Mouse (Mus musculus) megakaryocyte, adult 5-6 weeks (primary cell): ENCODE results near the gene AI413582. TPM values are rescaled to one million over a fixed set of nuclear protein-coding genes. Genes with fewer than 3 reads are reported as not detected.

Experiments
- ATAC-seq: 2 replicates; pipeline ENCODE4 v1.8.0; 2016; ENCODE audit warnings: mild to moderate bottlenecking, inconsistent platforms; ENCODE audit not compliant: poor library complexity, severe bottlenecking
- total RNA-seq, 2 experiments: library from RNA; stranded (forward) in 1 of 2; stranded (reverse) in 1 of 2; fragments of 153-499, 151-499 nt in 1 of 2; fragments of 221-1000, 200-1000 nt in 1 of 2; gene quantifications; 2 replicates each; pipeline versions ENCODE4 v1.2.3 to v1.2.4; 2015 to 2017

AI413582 gene
- total RNA-seq, 2 experiments from 2014 or later: 55.4 to 63.8 TPM

DNA sequence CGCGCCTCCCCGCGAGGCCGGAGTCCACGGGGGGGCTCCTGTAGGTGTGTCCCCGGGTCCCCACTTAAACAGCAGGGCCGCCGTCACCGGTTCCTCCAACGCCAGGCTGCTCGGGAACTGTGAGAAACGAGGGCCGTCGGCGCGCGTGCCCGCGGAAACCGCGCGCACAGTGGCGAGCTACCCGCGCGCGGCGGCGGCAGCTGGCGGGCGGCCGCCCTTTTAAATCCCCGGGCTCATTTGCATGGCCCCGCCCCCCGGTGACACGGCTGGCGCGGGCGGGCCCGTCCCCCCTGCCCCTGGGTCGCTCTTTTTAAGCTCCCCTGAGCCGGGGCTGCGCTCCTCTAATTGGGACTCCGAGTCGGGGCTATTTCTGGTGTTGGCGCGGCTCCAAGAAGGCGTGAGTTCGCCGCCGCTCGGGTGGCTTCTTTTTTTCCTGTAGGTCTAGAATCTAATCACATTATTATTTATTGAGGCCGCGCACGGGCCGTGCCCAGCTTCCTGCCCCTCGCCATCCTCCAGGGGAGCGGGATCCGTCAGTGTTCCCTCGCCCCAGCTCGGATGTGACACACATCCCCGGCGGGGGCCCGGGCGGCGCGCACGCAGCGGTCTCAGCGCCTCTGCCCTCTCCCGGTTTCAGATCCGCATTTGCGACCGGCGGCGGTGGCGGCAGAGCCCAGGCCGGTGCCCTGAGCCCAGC, 9.1 kb downstream of the AI413582 start, which contains the start of gene Hmga1:
TSS of gene Hmga1 (plus strand) at position 183 of the 697 bp plus-strand sequence.
- peak; percentile 50 for ATAC-seq

DNA sequence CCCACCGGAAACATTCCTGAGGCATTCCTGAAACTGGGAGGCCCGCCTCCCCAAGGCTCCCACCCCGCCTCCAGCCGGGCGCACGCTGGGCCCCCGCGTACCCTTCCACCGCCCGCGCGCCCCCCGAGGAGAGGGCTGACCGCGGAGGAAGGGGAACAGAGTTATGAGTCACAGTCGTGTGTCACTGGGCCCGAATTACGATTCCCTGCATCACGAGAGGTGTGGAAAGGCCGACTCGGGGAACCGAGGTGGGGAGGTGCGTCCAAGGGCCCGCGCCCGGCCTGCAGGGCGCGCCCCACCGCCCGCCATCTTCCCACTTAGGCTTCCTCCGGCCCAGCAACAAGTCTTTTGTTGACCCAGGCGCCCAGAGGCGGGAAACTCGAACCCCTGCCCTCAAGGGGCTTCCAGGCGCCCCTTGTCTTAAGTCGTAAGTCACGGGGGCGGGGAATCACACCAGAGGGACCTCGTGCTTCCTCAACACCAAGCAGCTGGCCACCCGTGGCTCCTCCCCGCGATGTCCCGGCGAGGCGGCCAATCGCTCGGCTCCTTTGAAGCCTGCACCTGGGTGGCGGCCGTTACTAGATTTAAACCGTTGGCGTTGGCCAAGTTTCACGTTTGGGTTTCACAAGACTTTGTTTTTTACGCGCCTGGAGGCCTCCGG, 9.9 kb downstream of the AI413582 start:
- peak; percentile 57 for ATAC-seq

DNA sequence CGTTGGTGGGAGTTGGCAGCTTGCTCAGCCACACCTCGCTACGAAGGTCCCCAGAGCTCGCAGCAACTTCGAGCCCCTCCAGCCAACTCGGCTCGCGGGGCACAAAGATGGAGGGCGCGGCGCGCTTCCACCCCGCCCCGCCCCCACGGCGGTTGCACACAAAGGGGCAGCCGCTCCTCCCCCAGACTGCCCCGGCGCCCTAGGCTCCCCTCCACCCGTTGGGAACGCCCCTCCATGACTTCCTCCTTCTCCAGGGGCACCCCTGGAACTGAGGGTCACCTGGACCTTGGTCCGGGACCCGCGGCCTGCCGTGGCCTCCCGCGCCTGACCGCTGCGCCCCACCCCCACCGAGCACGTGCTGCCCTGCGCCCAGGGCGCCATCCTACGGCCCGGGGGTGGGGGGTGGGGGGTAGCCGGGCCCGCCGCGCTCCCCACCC, 10.5 kb downstream of the AI413582 start:
- ATAC-seq: peak; percentile 19; the same call in 1 of the 2 replicates

DNA sequence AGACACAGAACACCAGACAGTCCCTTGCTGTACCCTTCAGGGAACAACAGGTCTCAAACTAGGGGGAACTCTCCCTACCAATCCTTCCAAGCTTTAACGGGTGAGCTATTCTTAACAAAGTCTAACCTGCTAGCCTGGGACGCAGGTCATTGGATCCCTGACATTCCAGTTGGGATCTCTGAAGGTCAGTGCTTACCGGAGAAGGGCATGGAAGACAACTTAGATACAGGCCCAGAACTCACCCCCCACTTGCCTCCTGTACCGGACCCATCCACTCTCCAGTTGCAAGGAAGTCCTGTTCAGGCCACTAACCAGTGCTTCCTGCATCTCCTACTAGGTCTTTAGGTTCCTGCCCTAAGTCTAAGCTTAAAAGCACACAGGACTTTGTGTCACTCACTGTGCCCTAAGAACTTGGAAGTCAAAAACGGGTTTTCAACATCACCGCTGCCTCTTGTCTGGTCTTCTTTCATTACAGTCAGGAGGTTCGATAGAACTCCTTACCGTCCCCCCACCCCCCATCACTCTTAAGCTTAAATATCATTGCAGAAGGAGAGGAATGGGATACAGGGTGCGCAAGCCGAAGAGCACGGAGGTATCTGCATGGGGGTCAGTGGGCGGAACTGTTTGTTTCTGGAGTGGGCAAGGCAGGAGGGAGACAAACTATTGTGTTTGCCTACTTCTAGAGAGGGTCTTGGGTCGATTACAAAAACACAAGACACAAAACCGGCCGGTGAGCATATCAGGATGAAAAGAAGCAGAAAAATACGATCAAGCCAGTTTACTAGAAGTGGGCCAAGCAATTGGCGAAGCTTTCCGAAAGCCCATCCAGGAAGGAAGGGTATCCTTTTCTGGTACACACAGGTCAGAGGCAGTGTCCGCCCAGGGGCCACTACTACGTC, 11.2 kb downstream of the AI413582 start:
- ATAC-seq: no peak

DNA sequence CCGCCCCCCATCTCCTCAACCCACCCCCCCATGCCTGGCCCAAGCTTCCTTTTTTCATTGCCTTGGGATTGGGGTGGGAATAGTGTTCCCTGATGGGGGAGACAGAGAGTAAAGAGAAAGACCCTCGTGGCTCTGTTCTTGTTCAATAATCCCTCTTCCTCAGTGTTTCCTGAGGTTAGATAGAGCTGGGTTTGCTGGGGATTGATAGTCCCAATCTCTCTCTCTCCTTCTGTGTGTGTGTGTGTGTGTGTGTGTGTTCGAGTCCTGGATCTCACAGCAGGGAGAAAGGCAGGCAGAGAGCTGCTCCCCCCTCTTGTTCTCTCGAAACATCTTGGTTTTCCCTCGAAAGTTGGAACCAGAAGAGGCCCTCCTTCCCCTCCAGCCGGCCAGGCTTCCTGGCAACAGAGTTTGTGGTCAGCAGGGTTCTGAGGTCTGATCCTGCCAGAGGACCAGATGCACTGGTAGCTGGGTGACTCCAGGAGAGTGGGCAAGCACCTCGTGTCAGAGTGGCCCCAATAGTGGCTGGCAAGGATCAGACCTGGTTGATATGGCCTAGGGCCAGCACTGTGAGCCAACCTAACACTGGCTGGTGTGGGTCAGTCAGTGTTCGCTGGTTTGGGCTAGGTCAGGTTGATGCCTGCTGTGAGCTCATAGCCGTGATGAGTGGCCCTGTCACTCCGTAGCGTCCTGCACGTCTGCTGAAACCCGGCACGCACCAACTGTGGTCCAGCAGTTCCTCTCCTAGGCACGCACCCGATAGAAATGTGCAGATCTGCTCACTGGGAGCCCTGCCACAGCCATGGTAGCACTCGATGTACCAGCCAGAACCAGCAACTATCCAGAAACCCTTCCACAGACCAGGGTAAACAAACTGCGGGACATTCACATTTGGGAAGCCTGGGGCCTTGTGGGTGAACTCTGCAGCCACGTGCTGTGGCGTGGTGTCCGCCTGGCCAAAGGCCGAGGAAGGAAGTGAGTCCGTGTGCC, 13.0 kb downstream of the AI413582 start:
- peak; percentile 10; the same call in 1 of the 2 replicates for ATAC-seq

DNA sequence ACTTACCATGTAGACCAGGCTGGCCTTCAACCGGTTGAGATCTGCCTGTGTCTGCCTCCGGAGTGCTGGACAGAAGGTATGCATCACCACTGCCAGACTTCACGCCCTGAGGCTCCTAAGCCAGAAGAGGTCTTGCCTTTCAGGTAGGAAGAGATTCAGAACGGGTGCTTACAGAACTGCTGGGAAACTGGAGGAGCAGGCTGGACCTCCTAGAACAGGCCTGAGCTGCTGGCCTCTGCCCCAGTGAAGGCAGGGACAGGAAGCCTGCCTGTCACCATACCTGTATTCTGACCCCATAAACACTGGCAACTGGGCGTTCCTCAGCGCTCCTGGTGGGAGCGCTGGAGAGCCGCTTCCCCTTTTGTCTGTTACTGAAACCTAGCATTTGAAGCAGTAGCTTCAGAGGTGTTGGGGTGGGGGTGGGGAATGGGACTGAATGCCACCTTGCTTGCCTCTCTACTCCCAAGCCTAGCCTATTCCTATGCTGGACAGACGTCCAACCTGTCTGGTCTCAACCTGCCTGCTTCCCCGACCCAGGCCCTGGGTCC, 14.1 kb downstream of the AI413582 start:
- ATAC-seq: no peak

DNA sequence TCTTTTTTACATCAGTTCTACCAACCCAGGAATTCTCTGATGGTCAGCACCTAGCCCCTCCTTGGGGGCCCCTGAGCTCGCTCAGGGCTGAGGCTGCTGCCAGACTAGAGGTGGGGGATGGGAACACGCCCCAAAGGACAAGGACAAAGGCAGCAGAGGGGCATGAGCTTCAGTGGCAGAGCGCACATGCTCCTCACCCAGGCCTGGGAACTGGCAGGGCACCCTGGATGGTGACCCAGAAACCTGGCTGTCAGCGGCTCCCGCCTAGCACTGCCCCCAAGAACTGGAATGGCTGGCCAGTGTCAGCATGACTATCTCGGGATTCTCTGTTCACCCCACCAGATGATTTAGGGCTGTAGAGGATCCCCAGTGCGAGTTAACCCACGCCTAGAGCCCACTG, 16.3 kb downstream of the AI413582 start:
- no peak for ATAC-seq

DNA sequence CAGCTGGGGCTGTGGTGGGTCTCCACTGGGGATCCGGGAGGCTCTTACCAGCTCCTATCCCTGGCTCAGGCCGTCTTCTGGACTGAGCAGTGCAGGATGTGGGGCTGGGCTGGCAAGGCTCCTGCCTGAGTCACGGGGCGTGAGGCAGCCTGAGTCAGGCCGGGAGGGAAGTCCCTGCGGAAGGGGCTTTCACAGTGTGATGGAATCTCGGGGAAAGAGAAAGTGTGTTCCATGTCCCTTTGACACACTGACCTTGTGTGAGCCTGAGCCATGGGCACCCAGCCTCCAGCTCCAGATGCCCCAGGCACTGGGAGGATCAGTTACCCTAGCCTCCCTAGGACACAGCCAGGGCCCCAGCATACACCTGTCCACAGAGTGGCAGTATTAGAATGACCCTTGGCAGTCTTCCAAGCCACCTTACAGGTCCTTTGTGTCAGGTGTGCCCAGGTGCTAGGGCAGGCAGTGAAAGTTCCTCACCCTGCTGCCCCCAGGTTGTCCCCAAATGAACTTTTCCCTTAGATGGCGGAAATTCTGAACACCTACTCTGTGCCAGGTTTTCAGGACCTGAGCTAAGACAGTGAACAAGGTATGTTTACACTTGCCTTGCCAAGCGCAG, 18.2 kb downstream of the AI413582 start:
- ATAC-seq: no peak; the same call in 1 of the 2 replicates

DNA sequence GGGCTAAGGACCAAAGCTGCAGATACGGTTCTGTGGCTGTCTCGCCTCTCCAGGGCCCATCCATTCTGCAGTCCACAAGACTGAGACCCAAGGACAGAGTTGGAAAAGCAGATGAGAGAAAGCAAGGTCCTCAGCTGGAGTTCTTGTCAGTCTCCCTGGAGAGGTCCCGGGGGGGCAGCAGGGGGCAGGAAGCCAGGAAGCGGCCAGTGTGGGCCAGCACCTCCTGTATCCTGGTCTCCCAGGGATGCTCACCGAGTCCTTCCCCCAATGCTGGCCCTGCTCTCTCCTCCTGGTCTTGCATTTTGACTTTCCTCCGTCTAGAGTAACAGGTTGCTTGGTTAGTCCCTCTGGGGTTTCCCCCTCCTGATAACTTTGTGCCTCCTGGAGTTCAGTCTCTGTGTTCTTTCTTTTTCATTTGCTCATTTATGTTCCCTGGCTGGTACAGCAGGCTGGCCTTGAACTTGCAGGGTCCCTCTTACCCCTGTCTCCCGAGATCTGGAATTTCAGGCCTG, 18.9 kb downstream of the AI413582 start:
- no peak for ATAC-seq

DNA sequence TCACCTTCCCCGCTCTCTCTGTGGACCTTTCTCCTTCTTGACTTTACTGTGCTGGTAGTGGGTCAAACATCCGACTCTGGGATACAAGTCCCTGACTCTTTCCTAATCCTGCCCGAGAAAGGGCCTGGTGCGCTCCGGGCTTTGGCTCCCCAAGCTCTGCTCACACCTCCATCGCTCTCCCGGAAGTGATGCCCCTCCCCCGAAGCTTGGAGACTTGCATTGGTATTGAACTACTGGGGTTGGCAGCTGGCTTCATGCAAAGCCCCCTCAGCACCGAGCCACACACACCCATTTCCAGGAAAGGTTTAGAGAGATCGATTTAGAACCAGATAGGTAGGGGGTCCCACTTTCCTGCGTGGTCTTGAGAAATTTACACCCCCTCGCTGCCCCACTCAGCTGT, 19.6 kb downstream of the AI413582 start:
- no peak for ATAC-seq

DNA sequence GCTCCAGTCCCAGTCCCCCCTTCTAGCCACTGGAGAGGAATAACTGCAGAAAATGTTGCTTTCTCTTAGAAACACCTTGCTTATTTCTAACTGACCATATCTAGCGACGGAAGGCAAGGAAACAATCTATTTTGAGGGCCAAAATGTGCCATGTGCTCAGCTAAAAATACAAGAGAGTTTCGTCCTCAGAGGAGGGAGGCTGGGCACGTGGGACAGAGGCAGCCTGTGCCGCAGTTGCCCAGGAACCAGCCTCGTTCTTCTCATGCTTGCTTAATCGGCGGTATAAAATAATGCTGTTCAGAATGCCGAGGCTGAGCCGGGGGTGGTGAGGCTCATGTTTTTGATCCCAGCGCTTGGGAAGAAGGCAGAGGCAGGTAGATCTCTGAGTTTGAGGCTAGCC, 21.0 kb downstream of the AI413582 start:
- ATAC-seq: no peak

DNA sequence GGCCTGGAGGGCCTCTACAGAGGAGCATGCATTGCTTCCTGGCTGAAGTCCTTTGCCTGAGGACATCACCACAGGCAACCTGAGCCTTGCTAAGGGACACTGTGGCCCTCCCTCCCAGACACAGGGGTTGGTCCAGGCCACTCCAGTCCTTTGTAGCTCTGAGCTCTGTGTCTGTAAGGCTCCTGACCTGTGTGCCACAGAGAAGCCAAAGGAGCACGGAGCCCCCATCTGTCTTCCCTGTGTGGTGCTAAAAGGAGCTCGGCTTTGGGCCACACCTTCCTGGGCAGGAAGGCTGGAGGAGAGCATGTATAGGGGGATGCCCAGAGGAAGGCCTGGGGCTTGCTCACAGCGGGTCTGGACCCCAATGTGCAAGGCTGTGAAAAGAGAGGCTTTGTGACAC, 23.6 kb downstream of the AI413582 start:
- ATAC-seq: no peak

DNA sequence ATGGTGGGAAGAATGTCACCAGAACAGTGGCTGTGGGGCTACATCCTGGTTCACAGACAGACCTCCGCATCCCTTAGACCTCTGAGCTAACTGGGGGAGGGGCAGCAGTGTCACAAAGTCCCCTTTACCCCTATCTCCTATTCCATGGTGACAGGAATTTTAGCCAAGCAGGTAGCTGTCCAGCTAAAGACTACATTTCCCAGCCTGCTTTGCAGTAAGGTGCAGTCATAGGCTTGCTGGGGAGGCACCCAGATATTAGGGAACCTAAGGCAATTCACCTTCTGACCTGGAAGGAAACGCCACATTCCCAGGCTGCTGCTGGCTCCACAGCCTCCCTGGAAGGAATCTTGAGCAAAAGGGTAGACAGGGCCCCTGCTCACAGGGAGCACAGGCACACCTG, 24.3 kb downstream of the AI413582 start:
- no peak for ATAC-seq

DNA sequence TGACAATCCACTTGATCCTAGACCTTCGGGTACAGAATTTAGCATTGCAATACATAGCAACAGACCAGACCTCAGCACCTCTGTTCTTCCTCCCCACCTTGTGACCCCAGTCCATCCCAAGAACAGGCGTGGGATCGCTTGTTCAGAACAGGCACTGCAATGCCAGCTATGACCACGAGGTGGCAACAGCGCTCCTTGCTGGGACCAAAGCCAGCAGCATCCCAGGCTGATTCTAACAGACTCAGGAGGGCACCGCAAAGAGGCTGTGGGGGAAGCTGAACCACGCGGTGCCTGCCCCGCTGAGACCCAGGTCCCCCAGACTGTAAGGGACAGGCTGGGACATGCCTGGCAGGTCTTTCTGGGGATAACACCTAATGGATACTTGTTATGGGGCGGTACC, 30.8 kb downstream of the AI413582 start:
- ATAC-seq: peak; percentile 96

DNA sequence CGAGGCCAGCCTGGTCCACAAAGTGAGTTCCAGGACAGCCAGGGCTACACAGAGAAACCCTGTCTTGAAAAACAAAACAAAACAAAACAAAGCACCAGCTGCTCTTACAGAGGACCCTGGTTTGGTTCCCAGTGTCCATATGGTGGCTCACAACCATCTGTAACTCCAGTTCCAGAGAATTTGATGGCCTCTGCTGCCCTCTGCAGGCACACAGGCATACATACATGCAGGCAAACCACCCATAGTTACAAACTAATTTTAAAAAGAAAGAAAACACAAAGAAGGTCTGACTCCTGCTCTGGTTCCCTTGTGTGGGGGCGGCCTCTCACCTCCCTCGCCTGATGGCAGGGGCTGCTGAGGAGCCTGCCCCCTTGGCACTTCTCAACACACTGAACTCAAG, 32.2 kb downstream of the AI413582 start:
- ATAC-seq: no peak

DNA sequence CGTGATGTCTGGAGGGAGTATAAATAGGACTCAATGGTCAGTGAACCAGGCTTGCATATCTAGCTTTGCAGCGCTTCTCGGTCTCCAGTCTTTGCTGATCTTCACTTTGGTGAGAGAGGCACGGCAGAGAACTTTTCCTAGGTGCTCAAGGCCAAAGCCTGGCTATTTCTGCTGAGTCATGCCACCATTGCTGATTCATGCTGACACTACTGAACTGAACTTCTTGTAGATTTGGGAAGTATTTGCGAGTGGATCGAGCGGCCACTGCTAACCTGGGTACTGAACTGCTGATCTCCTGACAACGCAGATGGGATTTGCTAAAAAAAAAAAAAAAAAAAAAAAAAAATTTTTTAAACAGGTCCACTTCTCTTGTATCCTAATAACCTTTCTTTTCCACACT, 33.5 kb downstream of the AI413582 start:
- no peak for ATAC-seq

DNA sequence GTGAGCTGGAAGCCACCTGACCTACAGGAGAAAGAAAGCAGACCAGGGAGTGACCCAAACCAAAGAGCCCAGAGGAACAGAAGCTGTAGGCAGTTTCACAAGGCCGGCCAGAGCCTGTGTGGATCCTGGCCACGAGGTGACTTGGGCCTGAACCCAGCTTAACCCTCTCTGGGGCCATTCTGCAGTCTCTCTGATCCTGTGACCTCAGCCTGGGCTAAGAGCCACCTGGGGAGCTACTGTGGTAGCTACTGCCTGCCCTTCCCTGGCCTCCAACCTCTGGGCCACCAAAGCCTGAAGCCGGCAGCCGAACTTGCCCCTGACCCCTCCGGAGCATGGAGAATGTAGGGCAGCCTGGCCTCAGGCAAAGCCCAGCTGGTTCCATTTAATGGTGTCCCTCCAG, 36.8 kb downstream of the AI413582 start:
- no peak for ATAC-seq

DNA sequence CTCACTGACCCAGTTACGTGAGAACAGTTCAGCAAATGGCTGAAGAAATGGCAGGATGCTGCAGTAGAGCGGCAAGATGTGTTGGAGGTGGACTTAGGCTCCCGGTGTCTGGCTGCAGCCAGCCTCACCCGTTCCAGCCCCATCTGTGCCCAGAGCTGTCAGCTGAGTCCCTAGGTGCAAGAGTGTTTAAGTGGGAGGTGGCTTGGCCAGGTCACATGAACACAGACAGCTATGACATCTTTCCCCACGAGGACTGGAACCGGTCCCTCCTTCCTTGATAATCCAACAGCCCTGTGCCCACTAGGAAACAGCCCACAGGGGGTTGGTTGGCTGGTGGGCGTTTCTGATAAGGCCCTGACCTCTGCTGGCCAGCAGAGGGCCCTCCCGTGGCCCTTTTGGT, 37.5 kb downstream of the AI413582 start:
- ATAC-seq: no peak

DNA sequence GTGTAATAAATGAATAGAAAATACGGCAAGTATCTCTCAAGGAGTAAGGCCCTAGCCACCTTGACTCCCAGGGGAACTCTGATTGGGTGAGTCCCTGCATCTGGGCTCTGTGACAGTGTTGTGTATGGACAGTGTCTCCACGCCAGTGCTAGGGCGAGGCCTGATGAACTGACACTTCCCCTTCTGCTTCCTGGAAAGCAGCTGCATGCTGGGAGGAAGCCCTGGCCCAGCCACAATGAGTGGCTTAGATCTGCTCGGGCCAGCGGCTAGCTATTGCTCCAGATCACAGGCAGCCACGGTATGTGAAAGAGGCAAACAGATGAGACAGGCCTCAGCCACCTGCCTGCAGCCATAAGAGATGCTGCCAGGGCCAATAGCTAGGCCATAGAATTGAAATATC, 38.4 kb downstream of the AI413582 start:
- ATAC-seq: peak; percentile 99
